Mouse (Mus musculus) hindbrain, embryonic 11.5 days (tissue): Measurements from ENCODE around the gene Olfr464. TPM values are rescaled to one million over a fixed set of nuclear protein-coding genes. Genes with fewer than 3 reads are reported as not detected.

Source experiments
- ATAC-seq: fragments of 200-750 bp; cut with Nextera tagmentation; 2 replicates; pipeline ENCODE4 v1.8.0; 2017; ENCODE audit warnings: mild to moderate bottlenecking, moderate TSS enrichment, moderate library complexity; ENCODE audit not compliant: low FRiP score
- DNase-seq: peaks from one replicate; pipeline ENCODE4 v3.0.0-alpha.2; 2015; ENCODE audit warnings: low spot score
- H3K27ac ChIP-seq: fragments of 300-500 bp; sonication (generic); 2 replicates; pipeline ENCODE4 v1.5.1; 2014; ENCODE audit warnings: mild to moderate bottlenecking, low read depth, low read length
- H3K27me3 ChIP-seq: fragments of 300-500 bp; sonication (generic); 2 replicates; pipeline ENCODE4 v1.6.1; 2014; ENCODE audit warnings: mild to moderate bottlenecking, low read length, moderate library complexity, mixed read lengths; ENCODE audit not compliant: control insufficient read depth, insufficient read depth
- H3K36me3 ChIP-seq: fragments of 300-500 bp; sonication (generic); 2 replicates; pipeline ENCODE4 v1.6.1; 2014; ENCODE audit warnings: mild to moderate bottlenecking, low read length, moderate library complexity, mixed read lengths; ENCODE audit not compliant: control insufficient read depth, insufficient read depth
- H3K4me1 ChIP-seq: fragments of 300-500 bp; sonication (generic); replicated peaks from 2 replicates; pipeline ENCODE4 v1.6.1; 2014; ENCODE audit warnings: low read length, mixed read lengths; ENCODE audit not compliant: control insufficient read depth, insufficient read depth
- H3K4me2 ChIP-seq: fragments of 300-500 bp; sonication (generic); replicated peaks from 2 replicates; pipeline ENCODE4 v1.6.1; 2014; ENCODE audit warnings: mild to moderate bottlenecking, low read depth, low read length
- H3K4me3 ChIP-seq: fragments of 300-500 bp; sonication (generic); 2 replicates; pipeline ENCODE4 v1.5.1; 2014; ENCODE audit warnings: low read depth, low read length
- H3K9ac ChIP-seq: fragments of 300-500 bp; sonication (generic); 2 replicates; pipeline ENCODE4 v1.6.1; 2014; ENCODE audit warnings: low read depth, low read length
- H3K9me3 ChIP-seq: fragments of 300-500 bp; sonication (generic); 2 replicates; pipeline ENCODE4 v1.6.1; 2016; ENCODE audit warnings: low read length; ENCODE audit not compliant: control insufficient read depth
- WGBS: fragments of 180-500 bp; shearing (Covaris S2); extraction: QIAGEN DNeasy Blood & Tissue Kit; methylation state at CpG from one replicate; pipeline ENCODE4 v1.1.7; 2014; 5-methylcytosine and 5-hydroxymethylcytosine counted together
- polyA plus RNA-seq: library from polyadenylated mRNA; unstranded; fragments of >200 nt; fragmentation: Nextera tagmentation; extraction: Ambion mirVana; gene quantifications from 2 replicates; pipeline ENCODE4 v1.2.1, GENCODE M21; 2014

The Olfr464 gene
- not detected in 2 replicates for polyA plus RNA-seq

GRCm38 (mm10) chr11:87920966-87921365 is at the start of gene Olfr464:
Olfr464 (minus strand) TSS chr11:87920967.
- H3K27me3 ChIP-seq, result no peaks in the 10 kb centered on the region
- no peaks in the 10 kb centered on the region for H3K36me3 ChIP-seq
- no peak within 1 kb of the TSS for H3K9ac ChIP-seq
- DNase-seq (peak; percentile 50), ATAC-seq (no peak)
- H3K9me3 ChIP-seq, result no peaks in the 10 kb centered on the region
- WGBS, result 31% methylated on average over 5 of the region's 5 CpGs
- H3K4me2 ChIP-seq, result no peak within 1 kb of the TSS
- H3K4me3 ChIP-seq, result no peak within 1 kb of the TSS
- H3K27ac ChIP-seq, result no peak within 1 kb of the TSS
- H3K4me1 ChIP-seq, result no peaks in the 10 kb centered on the region

GRCm38 (mm10) chr11:87968356-87969122 is 47.8 kb upstream of the Olfr464 start:
- Histone ChIP-seq H3K36me3 (no peaks in the 10 kb centered on the region), H3K9me3 (no peaks in the 10 kb centered on the region), H3K4me1 (no peaks in the 10 kb centered on the region), H3K27ac (no peak overlapping the region), H3K27me3 (no peaks in the 10 kb centered on the region), H3K9ac (no peak overlapping the region), H3K4me2 (no peak overlapping the region), H3K4me3 (no peak overlapping the region)
- ATAC-seq (no peak), DNase-seq (no peak)
- WGBS, result 23% methylated on average over 16 of the region's 20 CpGs

DNA sequence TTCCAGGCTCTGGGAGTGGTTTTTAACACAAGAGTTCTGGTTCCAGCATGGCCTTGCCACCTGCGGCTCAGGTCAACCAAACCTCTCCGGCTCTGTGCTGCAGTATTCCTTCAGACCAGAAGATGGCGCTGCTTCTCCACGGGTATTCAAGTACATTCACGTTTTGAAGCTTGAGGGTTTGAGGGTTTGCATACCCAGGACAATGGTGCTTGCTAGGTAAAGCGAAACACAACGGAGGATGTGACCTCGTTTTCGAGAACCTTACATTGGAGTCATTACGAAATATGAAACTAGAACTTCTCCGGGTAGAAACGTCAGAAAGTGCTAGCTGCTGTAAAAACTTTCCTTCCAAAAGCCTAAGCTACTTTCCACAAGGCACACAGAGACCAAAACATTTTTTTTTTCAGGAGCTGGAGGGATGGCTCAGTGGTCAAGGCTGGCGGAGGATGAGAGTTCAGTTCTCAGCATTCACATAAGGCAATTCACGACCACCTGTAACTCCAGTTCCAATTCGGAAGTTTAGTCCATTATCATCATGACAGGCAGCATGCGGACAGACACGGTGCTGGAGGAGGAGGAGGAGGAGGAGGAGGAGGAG is 47.0 kb upstream of the Olfr464 start:
- no peak overlapping the region for H3K27ac ChIP-seq
- no peaks in the 10 kb centered on the region for H3K36me3 ChIP-seq
- H3K9me3 ChIP-seq, result no peaks in the 10 kb centered on the region
- H3K9ac ChIP-seq, result no peak overlapping the region
- no peaks in the 10 kb centered on the region for H3K27me3 ChIP-seq
- ATAC-seq (no peak), DNase-seq (peak; percentile 95)
- H3K4me2 ChIP-seq, result peak overlapping the region; percentile 19
- H3K4me1 ChIP-seq, result no peaks in the 10 kb centered on the region
- WGBS, result 2% methylated on average over 16 of the region's 17 CpGs
- no peak overlapping the region for H3K4me3 ChIP-seq

DNA sequence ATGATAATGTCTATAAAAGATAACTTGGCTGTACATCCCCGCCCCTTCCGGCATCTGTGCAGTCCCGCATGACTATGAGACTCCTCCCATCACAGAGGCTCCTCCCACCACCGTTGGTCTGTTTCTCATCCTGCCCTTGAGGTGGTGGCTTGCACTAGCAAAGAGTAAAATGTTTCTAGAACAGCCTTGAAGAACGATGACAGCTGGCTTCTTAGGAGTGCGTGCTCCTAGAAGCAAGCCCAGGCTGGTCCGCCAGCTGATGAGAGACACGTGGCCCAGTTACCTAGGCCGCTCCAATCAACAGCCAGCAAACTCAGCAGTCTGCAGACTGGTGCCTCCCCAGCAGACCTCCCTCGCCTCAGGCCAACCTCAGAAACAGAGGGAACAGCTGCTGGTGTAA is 45.4 kb upstream of the Olfr464 start:
- H3K4me3 ChIP-seq, result no peak overlapping the region
- no peak overlapping the region for H3K9ac ChIP-seq
- 47% methylated on average over 10 of the region's 10 CpGs for WGBS
- H3K4me2 ChIP-seq, result no peak overlapping the region
- H3K27ac ChIP-seq, result no peak overlapping the region
- no peaks in the 10 kb centered on the region for H3K36me3 ChIP-seq
- ATAC-seq (no peak), DNase-seq (no peak)
- H3K9me3 ChIP-seq, result no peaks in the 10 kb centered on the region
- no peaks in the 10 kb centered on the region for H3K4me1 ChIP-seq
- no peaks in the 10 kb centered on the region for H3K27me3 ChIP-seq

DNA sequence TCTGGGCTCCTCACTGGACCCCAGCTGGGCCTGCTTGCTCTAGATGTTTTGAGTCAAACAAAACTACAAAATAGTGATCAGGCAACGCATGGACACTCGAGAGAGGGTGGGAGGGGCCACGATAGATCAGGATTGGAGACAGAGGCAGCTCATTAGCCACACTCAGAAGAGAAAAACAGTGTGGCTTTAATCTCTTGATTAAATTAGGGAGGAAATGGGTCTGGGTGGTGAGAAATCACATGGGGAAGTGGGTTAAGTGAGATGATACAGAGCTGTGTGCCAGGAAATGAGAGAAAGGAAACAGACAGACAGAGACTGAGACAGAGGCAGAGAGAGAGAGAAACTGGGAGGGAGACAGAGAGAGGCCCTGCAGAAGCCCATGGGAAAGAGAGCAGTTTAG is 44.5 kb upstream of the Olfr464 start:
- no peak overlapping the region for H3K4me3 ChIP-seq
- no peak overlapping the region for H3K9ac ChIP-seq
- ATAC-seq (no peak), DNase-seq (no peak)
- H3K4me2 ChIP-seq, result no peak overlapping the region
- H3K9me3 ChIP-seq, result no peaks in the 10 kb centered on the region
- H3K36me3 ChIP-seq, result no peaks in the 10 kb centered on the region
- no peaks in the 10 kb centered on the region for H3K27me3 ChIP-seq
- H3K27ac ChIP-seq, result no peak overlapping the region
- 72% methylated on average over 3 of the region's 3 CpGs for WGBS
- H3K4me1 ChIP-seq, result no peaks in the 10 kb centered on the region

DNA sequence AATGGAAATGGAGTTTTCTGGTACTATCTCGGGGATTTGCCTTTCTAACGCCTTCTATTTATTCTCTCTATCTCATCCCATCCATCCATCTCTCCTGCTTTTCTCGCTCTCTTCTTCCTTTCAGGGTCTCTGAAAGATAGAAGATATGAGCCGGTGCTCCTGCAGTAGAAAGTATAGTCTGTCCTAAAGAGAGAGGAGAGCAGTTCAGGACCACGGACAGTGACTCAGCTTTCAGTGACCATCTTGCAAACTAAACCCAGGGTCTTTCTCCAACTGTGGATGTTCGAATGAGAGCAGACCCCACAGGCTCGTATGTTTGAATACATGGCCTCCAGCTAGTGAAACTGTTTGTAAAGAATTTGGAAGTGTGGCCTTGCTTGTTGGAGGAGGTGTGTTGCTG is 36.3 kb upstream of the Olfr464 start:
- no peak for ATAC-seq
- WGBS, result 41% methylated on average over 7 of the region's 7 CpGs
- no peak overlapping the region for H3K9ac ChIP-seq
- peak; percentile 60 for DNase-seq
- H3K4me3 ChIP-seq, result no peak overlapping the region
- H3K27me3 ChIP-seq, result no peaks in the 10 kb centered on the region
- H3K4me1 ChIP-seq, result no peaks in the 10 kb centered on the region
- no peak overlapping the region for H3K4me2 ChIP-seq
- H3K9me3 ChIP-seq, result no peaks in the 10 kb centered on the region
- no peaks in the 10 kb centered on the region for H3K36me3 ChIP-seq
- H3K27ac ChIP-seq, result no peak overlapping the region

DNA sequence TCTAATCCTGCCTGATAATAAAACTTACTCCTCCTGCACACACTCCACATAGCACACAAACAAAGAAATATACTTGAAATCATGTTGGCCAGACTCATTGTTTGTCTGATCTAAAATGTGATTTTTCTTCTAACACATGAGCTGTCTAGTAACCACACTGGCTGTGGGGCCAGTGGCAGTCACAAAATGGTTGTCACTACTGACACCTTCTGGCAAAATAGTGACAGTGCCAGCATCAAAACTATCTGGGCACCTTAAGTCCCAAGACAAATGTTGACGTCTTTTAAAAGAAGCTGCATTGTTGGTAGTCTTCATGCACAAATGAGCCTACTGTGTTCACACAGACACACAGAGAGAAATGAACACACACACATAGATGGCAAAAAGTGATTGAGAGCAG is 34.4 kb upstream of the Olfr464 start:
- Histone ChIP-seq H3K27ac (no peak overlapping the region), H3K9ac (no peak overlapping the region), H3K27me3 (no peaks in the 10 kb centered on the region), H3K4me3 (no peak overlapping the region), H3K9me3 (no peaks in the 10 kb centered on the region), H3K36me3 (no peaks in the 10 kb centered on the region), H3K4me1 (no peaks in the 10 kb centered on the region), H3K4me2 (no peak overlapping the region)
- no peak for ATAC-seq
- WGBS, result 4% methylated on average over 1 of the region's 1 CpGs
- DNase-seq, result peak; percentile 45

DNA sequence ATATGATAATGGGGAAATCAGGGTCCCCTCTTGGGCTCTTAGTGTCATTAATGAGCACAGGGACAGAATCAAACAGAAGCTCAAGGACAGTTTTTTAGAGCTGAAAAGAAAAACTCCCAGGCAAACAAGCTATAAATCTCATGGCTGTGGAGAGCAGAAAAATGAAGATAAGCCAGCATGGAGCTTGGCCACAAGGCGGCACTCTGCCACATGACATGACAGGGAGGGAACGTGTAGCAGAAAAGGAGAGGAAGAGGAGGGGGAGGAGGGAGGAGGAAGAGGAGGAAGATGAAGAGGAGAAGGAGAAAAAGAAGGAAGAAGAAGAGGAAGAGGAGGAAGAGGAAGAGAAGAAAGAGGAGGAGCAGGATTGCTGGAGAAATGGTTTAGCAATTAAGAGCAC is 29.2 kb upstream of the Olfr464 start:
- ATAC-seq, result no peak
- Histone ChIP-seq H3K27ac (no peak overlapping the region), H3K27me3 (no peaks in the 10 kb centered on the region), H3K36me3 (no peaks in the 10 kb centered on the region), H3K4me3 (no peak overlapping the region), H3K4me2 (no peak overlapping the region), H3K9me3 (no peaks in the 10 kb centered on the region), H3K4me1 (no peaks in the 10 kb centered on the region), H3K9ac (no peak overlapping the region)
- 6% methylated on average over 2 of the region's 2 CpGs for WGBS
- peak; percentile 54 for DNase-seq

GRCm38 (mm10) chr11:87935467-87935866 is 14.7 kb upstream of the Olfr464 start:
- no peak overlapping the region for H3K9ac ChIP-seq
- DNase-seq (no peak), ATAC-seq (no peak)
- H3K27me3 ChIP-seq, result no peaks in the 10 kb centered on the region
- no peak overlapping the region for H3K27ac ChIP-seq
- H3K4me3 ChIP-seq, result no peak overlapping the region
- 89% methylated on average over 3 of the region's 3 CpGs for WGBS
- H3K36me3 ChIP-seq, result no peaks in the 10 kb centered on the region
- no peak overlapping the region for H3K4me2 ChIP-seq
- H3K9me3 ChIP-seq, result no peaks in the 10 kb centered on the region
- H3K4me1 ChIP-seq, result no peaks in the 10 kb centered on the region
